Comparison of ENCODE assay signal across 7 mouse cellular contexts in the genomic region with DNA sequence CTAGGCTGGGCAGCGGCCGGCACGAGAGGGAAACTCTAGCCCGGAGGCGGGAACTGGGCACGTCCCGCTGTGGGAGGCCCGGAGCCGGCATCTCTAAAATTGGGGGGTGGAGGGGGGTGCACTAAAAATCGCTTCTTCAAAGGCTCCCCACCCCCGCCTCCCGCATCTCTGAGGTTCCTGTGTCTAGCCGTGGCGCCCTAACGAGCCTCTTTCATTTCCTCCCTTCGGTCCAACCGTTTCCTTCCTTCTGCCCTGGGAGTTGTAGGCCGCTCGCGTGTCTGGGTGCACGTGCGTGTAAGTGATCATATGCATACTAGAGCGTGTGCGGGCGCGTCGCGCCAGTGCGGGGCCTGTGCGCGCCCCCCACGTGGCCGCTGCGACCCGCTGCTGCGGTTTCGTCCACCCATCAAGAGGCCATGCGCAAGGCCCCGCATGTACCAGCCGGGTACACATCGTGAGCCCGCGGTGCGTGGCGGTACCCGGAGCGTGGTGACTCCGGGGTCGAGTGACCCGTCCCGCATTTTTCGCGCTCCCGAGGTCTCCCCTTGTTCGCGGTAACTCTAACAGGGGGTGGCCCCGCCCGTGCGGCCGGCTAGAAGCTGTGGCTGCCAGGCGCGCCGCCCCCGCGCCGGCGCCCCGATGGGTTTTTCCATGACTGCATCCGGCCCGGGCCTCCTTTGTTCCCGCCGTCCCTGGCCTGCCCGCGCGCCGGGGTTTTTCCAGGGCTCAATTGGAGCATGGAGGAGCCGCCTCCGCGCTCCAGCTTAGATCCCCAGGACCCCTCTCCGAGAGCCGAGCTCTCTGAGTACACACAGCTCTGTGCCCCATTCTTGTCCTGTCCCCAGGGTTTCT. TPM values are rescaled to one million over a fixed set of nuclear protein-coding genes. Genes with fewer than 3 reads are reported as not detected.
DNase-seq lines count a peak whose midpoint lies in the region; ATAC-seq lines count a peak whose summit lies in the region.

No protein-coding gene starts in this region.

- peak overlapping the region; percentile 84 for H3K4me2 ChIP-seq in embryonic facial prominence, embryonic 11.5 days (ENCODE audit: low read depth, low read length)
- peak overlapping the region; percentile 83 for H3K4me2 ChIP-seq in limb, embryonic 12.5 days
- peak overlapping the region; percentile 91 for H3K4me2 ChIP-seq in midbrain, embryonic 14.5 days (ENCODE audit: low read length)

- no peaks in the 10 kb centered on the region for H3K9me3 ChIP-seq in embryonic facial prominence, embryonic 11.5 days (replicated peaks; ENCODE audit: control insufficient read depth, low read length)
- no peaks in the 10 kb centered on the region for H3K9me3 ChIP-seq in limb, embryonic 12.5 days
- no peaks in the 10 kb centered on the region for H3K9me3 ChIP-seq in midbrain, embryonic 14.5 days (ENCODE audit: control insufficient read depth, low read length)

- ATAC-seq in embryonic facial prominence, embryonic 11.5 days (replicated peaks; ENCODE audit: insufficient number of reproducible peaks, low FRiP score, low TSS enrichment, low read depth): peak; percentile 35
- peak; percentile 28 for ATAC-seq in limb, embryonic 12.5 days (ENCODE audit: insufficient number of reproducible peaks, insufficient read depth, low FRiP score, low TSS enrichment, low read depth)
- peak; percentile 74 for ATAC-seq in midbrain, embryonic 14.5 days (ENCODE audit: low FRiP score, low TSS enrichment)

- no peaks in the 10 kb centered on the region for H3K36me3 ChIP-seq in embryonic facial prominence, embryonic 11.5 days (replicated peaks; ENCODE audit: control insufficient read depth, insufficient read depth, low read depth, low read length)
- no peaks in the 10 kb centered on the region for H3K36me3 ChIP-seq in limb, embryonic 12.5 days
- no peaks in the 10 kb centered on the region for H3K36me3 ChIP-seq in midbrain, embryonic 14.5 days (ENCODE audit: control insufficient read depth, insufficient read depth, low read length)

- H3K4me1 ChIP-seq in embryonic facial prominence, embryonic 11.5 days (ENCODE audit: control insufficient read depth, insufficient read depth, low read length): no peaks in the 10 kb centered on the region
- H3K4me1 ChIP-seq in limb, embryonic 12.5 days (replicated peaks): peaks cover 32% of the 10 kb centered on the region
- H3K4me1 ChIP-seq in midbrain, embryonic 14.5 days (ENCODE audit: control insufficient read depth, insufficient read depth, low read length): peaks cover 33% of the 10 kb centered on the region

- H3K27me3 ChIP-seq in embryonic facial prominence, embryonic 11.5 days (ENCODE audit: control insufficient read depth, insufficient read depth, low read length): no peaks in the 10 kb centered on the region
- H3K27me3 ChIP-seq in limb, embryonic 12.5 days: no peaks in the 10 kb centered on the region
- H3K27me3 ChIP-seq in midbrain, embryonic 14.5 days (ENCODE audit: control insufficient read depth, insufficient read depth, low read length): no peaks in the 10 kb centered on the region

- H3K4me3 ChIP-seq in embryonic facial prominence, embryonic 11.5 days (ENCODE audit: low read depth, low read length): peak overlapping the region; percentile 34
- H3K4me3 ChIP-seq in limb, embryonic 12.5 days (replicated peaks): peak overlapping the region; percentile 48
- peak overlapping the region; percentile 51 for H3K4me3 ChIP-seq in midbrain, embryonic 14.5 days (replicated peaks; ENCODE audit: low read depth, low read length)

- peak; percentile 95 for DNase-seq in adrenal gland, postnatal 14 days
- peak; percentile 88 for DNase-seq in embryonic facial prominence, embryonic 11.5 days (ENCODE audit: low spot score)
- peak; percentile 99 for DNase-seq in heart, adult 11 months
- peak; percentile 91 for DNase-seq in kidney, adult 18-20 months
- peak; percentile 91 for DNase-seq in midbrain, embryonic 14.5 days
- peak; percentile 77 to 81 for DNase-seq in spleen, adult 18-20 months

- H3K27ac ChIP-seq in embryonic facial prominence, embryonic 11.5 days (replicated peaks; ENCODE audit: low read depth, low read length): peak overlapping the region; percentile 88
- peak overlapping the region; percentile 100 for H3K27ac ChIP-seq in limb, embryonic 12.5 days
- H3K27ac ChIP-seq in midbrain, embryonic 14.5 days (replicated peaks; ENCODE audit: low read depth, low read length): peak overlapping the region; percentile 99

- under 1% methylated on average over 81 of the region's 81 CpGs for WGBS in embryonic facial prominence, embryonic 11.5 days
- WGBS in limb, embryonic 12.5 days: under 1% methylated on average over 81 of the region's 81 CpGs
- WGBS in midbrain, embryonic 14.5 days: under 1% methylated on average over 81 of the region's 81 CpGs

- peak overlapping the region; percentile 82 for H3K9ac ChIP-seq in embryonic facial prominence, embryonic 11.5 days (replicated peaks; ENCODE audit: low read length)
- H3K9ac ChIP-seq in limb, embryonic 12.5 days (replicated peaks): peak overlapping the region; percentile 93
- H3K9ac ChIP-seq in midbrain, embryonic 14.5 days (replicated peaks; ENCODE audit: low read length): peak overlapping the region; percentile 95

RNA-seq across cellular contexts. Expression of a gene that starts 16.1 kb away (rescaled TPM):
- not detected in 2 replicates for total RNA-seq in adrenal gland, postnatal 14 days (2021)
- not detected in 2 replicates for polyA plus RNA-seq in embryonic facial prominence, embryonic 11.5 days (2014; fragmentation: Nextera tagmentation; extraction: Ambion mirVana)
- not detected in 2 replicates for polyA plus RNA-seq in limb, embryonic 12.5 days (2016; fragmentation: Nextera tagmentation; extraction: Ambion mirVana)
- polyA plus RNA-seq in midbrain, embryonic 14.5 days (2014; fragmentation: Nextera tagmentation; extraction: Ambion mirVana): not detected in 2 replicates

RNA-seq across cellular contexts. Expression of a gene that starts 16.2 kb away (rescaled TPM):
- not detected in 2 replicates for total RNA-seq in adrenal gland, postnatal 14 days (2021)
- polyA plus RNA-seq in embryonic facial prominence, embryonic 11.5 days (2014; fragmentation: Nextera tagmentation; extraction: Ambion mirVana): not detected in 2 replicates
- polyA plus RNA-seq in limb, embryonic 12.5 days (2016; fragmentation: Nextera tagmentation; extraction: Ambion mirVana): not detected in 2 replicates
- polyA plus RNA-seq in midbrain, embryonic 14.5 days (2014; fragmentation: Nextera tagmentation; extraction: Ambion mirVana): not detected in 2 replicates

Comparison
In these comparisons a context has a peak if more than half of its experiments do, and no peak if none do; other contexts are left out.
1. Peak in every context shown above with its lines: DNase-seq, ATAC-seq, H3K4me3 ChIP-seq and H3K27ac ChIP-seq.